Mouse (Mus musculus): ENCODE measurements around the gene Grip2. TPM values are rescaled to one million over a fixed set of nuclear protein-coding genes. Genes with fewer than 3 reads are reported as not detected.

The Grip2 gene
- total RNA-seq, 2 experiments from 2014 or later: 14.6 to 18.4 TPM

GRCm38 (mm10) chr6:91736471-91736870 lies 90.6 kb downstream of the Grip2 start:
- no peak for DNase-seq (ENCODE audit: low spot score in 2 of 2)

GRCm38 (mm10) chr6:91732138-91732537 lies 94.9 kb downstream of the Grip2 start:
- no peak for DNase-seq (ENCODE audit: low spot score in 2 of 2)

DNA sequence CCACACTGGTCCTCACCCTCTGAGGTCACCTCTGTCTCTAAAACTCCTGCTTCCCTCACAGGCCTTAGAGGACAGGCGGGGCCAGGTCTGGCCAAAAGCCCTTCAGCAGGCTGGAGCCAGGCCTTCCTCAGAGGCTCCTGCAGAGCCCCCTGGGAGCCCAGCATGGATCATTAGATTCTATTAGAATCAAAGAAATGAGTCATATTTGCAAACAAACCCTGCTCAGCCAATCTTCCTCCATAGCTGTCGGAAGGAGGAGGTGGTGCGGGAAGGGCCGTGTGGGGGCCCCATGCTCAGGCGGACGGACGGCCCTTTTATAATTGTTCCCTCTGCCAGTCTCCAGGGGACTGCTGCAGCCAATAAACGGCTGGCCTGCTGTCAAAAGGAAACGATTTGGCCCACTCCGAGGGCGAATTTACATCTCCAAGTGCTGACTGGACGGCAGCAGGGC lies 97.3 kb downstream of the Grip2 start:
- DNase-seq (ENCODE audit: low spot score in 2 of 2): peak; percentile 67 to 78

DNA sequence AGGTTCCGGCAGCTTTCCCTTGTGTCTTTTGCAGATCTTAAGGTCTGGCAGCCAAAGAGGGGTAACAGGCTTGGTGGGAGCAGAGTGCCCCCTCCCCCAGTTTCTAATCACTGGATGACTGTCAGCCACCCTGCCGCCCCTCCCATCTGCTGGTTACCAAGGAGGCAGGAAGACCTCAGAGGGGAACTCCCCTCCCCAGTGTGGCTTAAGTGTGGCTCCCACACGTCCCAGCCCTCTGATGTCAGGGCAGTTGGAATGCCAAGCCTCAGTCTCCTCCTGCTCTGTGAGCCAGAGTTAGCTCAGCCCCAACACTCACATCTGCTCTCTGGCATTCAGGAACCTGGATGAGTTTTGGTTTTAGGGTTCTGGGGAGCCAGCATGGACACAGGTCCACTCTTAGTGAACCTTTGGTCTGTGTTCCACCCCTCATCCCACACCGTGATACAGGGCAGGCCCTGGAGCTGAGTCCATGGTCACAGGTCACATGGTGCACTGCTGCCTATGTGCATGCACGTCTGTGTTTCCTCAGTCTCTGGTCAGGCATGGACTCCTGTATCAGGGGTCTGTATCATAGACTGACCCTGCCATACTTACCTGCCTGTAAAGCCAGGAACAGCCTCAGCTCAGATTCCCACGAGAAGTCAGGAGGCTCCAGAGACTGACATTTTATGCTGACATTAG lies 98.0 kb downstream of the Grip2 start:
- DNase-seq (ENCODE audit: low spot score in 2 of 2): no peak

DNA sequence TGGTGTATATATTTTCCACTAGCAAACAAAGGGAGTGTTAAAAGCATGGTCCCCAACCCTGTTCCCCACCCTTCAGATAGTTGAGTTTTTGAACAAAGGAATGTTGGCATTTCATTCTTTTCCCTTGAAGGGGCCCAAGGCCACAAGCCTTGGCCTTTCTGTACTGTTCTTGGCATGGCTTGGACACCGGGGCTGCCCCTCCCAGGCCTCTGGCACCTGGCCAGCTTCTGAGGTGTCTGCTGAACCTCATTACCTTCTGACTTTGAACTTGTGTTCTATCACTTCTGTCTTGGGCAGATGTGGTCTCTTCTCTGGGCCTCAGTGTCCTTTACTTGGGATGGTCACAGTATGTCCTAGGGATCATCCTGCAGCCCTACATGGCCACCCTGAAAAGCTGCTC lies 99.7 kb downstream of the Grip2 start:
- DNase-seq (ENCODE audit: low spot score in 2 of 2): no peak

GRCm38 (mm10) chr6:91721215-91721701 lies 105.8 kb downstream of the Grip2 start:
- DNase-seq (ENCODE audit: low spot score in 2 of 2): no peak

DNA sequence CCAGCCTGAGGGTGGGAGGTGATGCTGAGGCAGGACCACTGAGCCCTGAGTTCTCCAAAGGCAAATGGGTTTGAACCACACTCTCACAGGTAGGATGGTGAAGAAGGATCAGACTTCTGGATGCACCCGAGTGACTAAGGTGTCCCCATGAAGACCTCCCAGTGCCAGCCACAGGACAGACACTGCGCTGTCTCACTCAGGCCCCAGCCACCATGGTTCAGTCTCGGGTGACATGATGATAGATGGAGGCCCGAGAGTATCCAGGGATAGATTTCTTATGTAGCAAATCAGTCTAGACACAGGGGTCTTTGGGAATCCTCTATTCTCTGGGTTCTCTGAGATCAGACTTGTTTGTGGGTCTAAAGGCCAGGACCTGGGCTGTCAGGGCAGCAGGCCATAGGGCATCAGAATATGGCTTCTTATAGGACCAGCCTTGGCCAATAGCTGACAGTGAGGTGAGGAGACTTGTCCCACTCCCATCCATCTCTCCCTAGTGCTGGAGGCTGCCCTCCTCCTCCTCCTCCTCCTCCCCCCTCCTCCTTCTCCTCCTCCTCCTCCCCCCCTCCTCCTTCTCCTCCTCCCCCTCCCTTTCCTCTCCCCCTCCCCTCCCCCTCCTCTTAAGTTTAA lies 106.3 kb downstream of the Grip2 start:
- no peak for DNase-seq (ENCODE audit: low spot score in 2 of 2)

- DNase-seq (ENCODE audit: low spot score in 2 of 2): no peak
Measured at GRCm38 (mm10) chr6:91719865-91720533, 107.1 kb downstream of the Grip2 start.

GRCm38 (mm10) chr6:91719042-91719747 lies 107.9 kb downstream of the Grip2 start:
- peak in 1 of 2 experiments; percentile 54 for DNase-seq (ENCODE audit: low spot score in 2 of 2)

DNA sequence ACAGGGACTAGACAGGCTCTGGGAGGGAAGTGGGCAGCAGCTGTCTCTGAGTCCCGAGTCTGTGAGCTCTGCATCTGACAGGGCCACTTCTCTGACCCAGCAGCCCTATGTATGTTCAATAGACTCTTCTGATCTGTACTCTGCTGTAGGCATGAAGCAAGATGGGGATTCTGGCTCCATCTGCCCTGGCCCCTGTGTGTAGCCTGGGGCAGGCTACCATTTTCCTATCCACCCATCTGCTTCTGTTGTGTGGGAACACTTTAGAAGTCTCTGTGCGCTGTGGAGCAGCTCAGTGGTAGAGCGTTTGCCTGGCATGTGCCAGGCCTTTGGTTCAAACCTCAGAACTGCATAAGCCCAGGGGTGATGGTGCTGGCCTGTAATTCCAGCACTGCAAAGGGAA lies 108.4 kb downstream of the Grip2 start:
- DNase-seq (ENCODE audit: low spot score in 2 of 2): no peak

- no peak for DNase-seq (ENCODE audit: low spot score in 2 of 2)
Measured at GRCm38 (mm10) chr6:91718067-91718466, 109.0 kb downstream of the Grip2 start.

DNA sequence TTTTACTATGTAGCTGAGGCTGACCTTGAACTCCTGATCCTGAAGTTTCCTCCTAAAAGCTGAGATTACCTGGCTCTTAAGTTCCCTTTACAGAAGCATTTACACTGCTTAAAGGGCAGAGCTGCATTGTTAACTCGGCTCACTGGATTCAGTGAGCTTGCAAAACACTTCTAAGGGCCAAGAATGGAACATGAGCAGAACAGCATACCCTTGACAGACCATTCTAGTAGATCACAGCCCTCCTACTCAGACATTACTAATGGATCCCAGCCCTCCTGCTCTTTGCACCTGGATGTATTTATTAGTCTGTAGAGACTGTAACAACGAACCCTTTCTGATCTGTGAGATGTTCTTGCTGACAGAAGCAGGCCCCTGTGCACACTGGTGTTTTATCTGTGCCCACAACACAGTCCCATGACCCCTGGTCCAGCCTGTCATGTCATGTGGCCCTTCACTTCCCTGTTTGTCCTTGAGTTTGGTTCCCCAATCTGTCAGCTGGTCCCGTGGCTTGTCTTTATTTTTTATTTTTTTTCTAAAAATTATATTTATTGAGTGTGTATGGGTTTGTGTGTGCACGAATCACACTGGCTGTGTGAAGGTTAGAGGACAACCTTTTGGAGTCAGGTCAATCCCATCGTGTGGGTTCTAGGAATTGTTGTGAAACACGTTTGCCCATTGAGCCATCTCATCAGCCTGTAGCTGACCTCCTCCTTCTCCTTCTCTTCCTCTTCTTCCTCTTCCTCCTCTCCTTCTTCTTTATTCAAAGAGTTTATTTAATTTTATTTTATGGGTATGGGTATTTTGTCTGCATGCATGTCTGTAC lies 110.9 kb downstream of the Grip2 start:
- DNase-seq (ENCODE audit: low spot score in 2 of 2): no peak

- peak in 1 of 2 experiments; percentile 25 for DNase-seq (ENCODE audit: low spot score in 2 of 2)
Measured at GRCm38 (mm10) chr6:91715023-91715422, 112.0 kb downstream of the Grip2 start.

DNA sequence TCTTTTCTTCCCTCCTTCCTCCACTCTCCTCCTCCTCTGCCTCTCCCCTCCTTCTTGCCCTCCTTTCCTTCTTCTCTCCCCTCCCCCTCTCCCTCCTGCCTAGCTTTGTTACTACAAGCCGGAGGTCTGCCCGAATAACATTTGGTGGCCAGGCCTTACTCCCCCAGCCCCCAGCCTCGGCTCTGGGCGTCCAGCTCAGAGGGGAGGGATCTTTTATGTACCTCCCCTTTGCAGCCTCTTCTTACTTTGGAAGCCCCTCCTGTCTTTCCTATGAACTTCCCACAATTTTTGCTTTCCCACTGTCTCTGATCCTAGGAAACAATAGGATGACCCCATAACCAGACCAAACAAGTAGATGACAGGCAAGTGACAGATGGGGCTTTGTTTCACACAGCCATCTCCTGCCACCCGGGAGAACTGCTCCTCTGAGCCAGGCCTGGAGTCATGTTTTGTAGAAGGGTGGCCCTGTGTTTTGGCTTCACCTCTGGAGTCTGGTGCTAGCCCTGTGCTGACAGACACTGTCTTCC lies 113.6 kb downstream of the Grip2 start:
- no peak for DNase-seq (ENCODE audit: low spot score in 2 of 2)

DNA sequence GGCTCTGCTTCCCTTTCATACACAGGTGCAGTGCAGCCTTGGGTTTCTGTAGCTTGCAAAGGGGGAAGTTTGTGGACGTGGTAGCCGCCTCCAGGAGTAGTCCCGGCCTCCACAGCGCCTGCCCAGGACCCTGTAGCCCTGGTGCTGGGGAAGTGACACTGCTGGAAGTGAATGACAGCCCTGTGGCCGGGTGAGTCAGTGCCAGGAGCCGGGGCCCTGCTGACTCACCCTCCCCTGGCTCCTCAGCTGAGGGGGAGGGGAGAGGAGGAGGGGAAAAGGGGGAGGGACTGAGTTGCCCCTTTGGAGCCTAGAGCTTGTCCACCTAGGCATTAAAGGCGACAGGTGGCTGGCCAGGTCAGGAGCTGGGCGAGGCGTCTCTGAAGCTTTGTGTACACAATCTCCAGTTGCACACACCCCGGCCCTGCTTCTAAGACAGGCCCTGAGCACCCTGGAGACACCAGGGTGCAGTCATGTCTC lies 114.2 kb downstream of the Grip2 start:
- peak in 1 of 2 experiments; percentile 38 for DNase-seq (ENCODE audit: low spot score in 2 of 2)

GRCm38 (mm10) chr6:91712097-91712854 lies 114.8 kb downstream of the Grip2 start:
- DNase-seq (ENCODE audit: low spot score in 2 of 2): no peak
